Mouse (Mus musculus) hindbrain, embryonic 14.5 days (tissue): ENCODE measurements at regions not wholly inside any gene's neighbourhood (a gene's known extent, or its start where the extent isn't known, plus 50 kb on each side); places are given as distances from the start of the nearest gene placed in this dataset.

Source experiments
- ATAC-seq: fragments of 200-750 bp; cut with Nextera tagmentation; 2 replicates; pipeline ENCODE4 v1.8.0; 2017; ENCODE audit warnings: moderate number of reproducible peaks, mild to moderate bottlenecking, moderate TSS enrichment, moderate library complexity; ENCODE audit not compliant: low FRiP score
- DNase-seq: peaks from one replicate; pipeline ENCODE4 v3.0.0-alpha.2; 2015; ENCODE audit warnings: low spot score
- H3K27ac ChIP-seq: fragments of 300-500 bp; sonication (generic); 2 replicates; pipeline ENCODE4 v1.5.1; 2014; ENCODE audit warnings: mild to moderate bottlenecking, moderate library complexity
- H3K27me3 ChIP-seq: fragments of 300-500 bp; sonication (generic); 2 replicates; pipeline ENCODE4 v1.6.1; 2014; ENCODE audit warnings: mild to moderate bottlenecking, low read length, mixed read lengths; ENCODE audit not compliant: control insufficient read depth, insufficient read depth
- H3K36me3 ChIP-seq: fragments of 300-500 bp; sonication (generic); replicated peaks from 2 replicates; pipeline ENCODE4 v1.6.1; 2014; ENCODE audit not compliant: control insufficient read depth, insufficient read depth
- H3K4me1 ChIP-seq: fragments of 300-500 bp; sonication (generic); replicated peaks from 2 replicates; pipeline ENCODE4 v1.6.1; 2014; ENCODE audit warnings: antibody characterized with exemption, low read length, mixed read lengths; ENCODE audit not compliant: control insufficient read depth, insufficient read depth
- H3K4me2 ChIP-seq: fragments of 300-500 bp; sonication (generic); replicated peaks from 2 replicates; pipeline ENCODE4 v1.6.1; 2014; ENCODE audit warnings: mild to moderate bottlenecking, moderate library complexity
- H3K4me3 ChIP-seq: fragments of 300-500 bp; sonication (generic); replicated peaks from 2 replicates; pipeline ENCODE4 v1.5.1; 2014; ENCODE audit warnings: mild to moderate bottlenecking, low read length
- H3K9ac ChIP-seq: fragments of 300-500 bp; sonication (generic); 2 replicates; pipeline ENCODE4 v1.6.1; 2014
- H3K9me3 ChIP-seq: fragments of 300-500 bp; sonication (generic); 2 replicates; pipeline ENCODE4 v1.6.1; 2016; ENCODE audit warnings: low read length; ENCODE audit not compliant: control insufficient read depth
- WGBS: fragments of 180-500 bp; shearing (Covaris S2); extraction: QIAGEN DNeasy Blood & Tissue Kit; methylation state at CpG from one replicate; pipeline ENCODE4 v1.1.7; 2014; 5-methylcytosine and 5-hydroxymethylcytosine counted together

DNA sequence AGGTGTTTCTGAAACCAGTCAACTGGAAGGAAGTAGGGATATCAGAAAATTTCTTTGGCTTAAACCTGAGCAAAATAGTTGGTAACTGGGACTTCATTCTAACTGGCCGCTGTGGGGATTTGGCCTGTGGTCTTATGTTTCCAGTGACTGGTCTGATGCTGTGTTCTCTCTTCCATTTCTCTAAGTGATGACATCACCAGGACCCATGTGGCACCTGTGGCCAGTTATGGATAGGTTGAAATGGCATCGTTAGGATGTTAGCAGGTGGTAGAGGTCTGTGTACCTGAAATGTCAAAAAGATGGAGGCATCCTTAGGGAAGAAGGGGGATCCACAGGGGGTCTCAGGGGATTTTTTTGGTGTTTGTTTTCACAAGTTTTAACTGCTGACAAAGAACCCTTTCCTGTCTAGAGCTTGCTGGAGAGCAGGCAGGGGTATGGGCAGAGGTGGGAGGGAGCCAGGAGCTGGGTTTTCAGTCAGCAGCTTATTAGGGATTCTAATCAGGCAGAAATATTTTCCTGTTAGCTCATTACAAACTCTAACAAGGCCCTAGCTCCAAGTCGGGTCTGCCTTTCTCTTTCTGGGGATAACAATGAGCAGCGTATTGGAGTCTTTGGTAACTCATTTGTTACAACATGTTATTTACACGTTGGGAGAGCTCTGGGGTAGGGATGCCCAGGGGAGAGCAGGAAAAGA lies 170.2 kb downstream of the Adck1 start:
- no peaks in the 10 kb centered on the region for H3K27me3 ChIP-seq
- H3K4me1 ChIP-seq: no peaks in the 10 kb centered on the region
- H3K9ac ChIP-seq: no peak overlapping the region
- H3K36me3 ChIP-seq: no peaks in the 10 kb centered on the region
- H3K9me3 ChIP-seq: no peaks in the 10 kb centered on the region
- peak; percentile 24 for DNase-seq
- no peak overlapping the region for H3K4me3 ChIP-seq
- no peak overlapping the region for H3K27ac ChIP-seq
- ATAC-seq: no peak
- H3K4me2 ChIP-seq: no peak overlapping the region
- WGBS: 46% methylated on average over 5 of the region's 5 CpGs

GRCm38 (mm10) chr12:88532261-88532973 lies 172.1 kb downstream of the Adck1 start:
- Histone ChIP-seq H3K27ac (no peak overlapping the region), H3K9me3 (no peaks in the 10 kb centered on the region), H3K4me3 (no peak overlapping the region), H3K27me3 (no peaks in the 10 kb centered on the region), H3K9ac (no peak overlapping the region), H3K4me2 (no peak overlapping the region), H3K4me1 (no peaks in the 10 kb centered on the region), H3K36me3 (no peaks in the 10 kb centered on the region)
- 69% methylated on average over 8 of the region's 8 CpGs for WGBS
- ATAC-seq (no peak), DNase-seq (no peak)

DNA sequence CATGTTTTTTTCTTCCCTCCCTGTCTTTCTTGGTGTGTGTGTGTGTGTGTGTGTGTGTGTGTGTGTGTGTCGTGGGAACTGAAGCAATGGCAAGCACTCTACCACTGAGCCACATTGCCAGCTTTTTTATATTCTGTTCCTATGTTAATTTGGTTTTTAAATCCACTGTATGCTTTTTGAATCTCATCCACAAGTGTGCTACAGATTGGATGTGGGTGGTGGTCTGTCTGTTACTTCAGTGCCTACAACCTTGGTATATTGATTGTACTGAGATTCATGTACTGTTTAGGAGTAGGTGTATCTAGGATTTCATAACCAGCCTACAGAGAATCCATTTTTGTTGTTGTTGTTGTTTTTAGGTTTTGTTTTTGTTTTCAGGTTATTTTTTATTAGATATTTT lies 170.8 kb upstream of the Nrxn3 start:
- no peak overlapping the region for H3K4me3 ChIP-seq
- H3K9ac ChIP-seq: no peak overlapping the region
- H3K27ac ChIP-seq: no peak overlapping the region
- no peak for DNase-seq
- no peak for ATAC-seq
- no peaks in the 10 kb centered on the region for H3K9me3 ChIP-seq
- no peak overlapping the region for H3K4me2 ChIP-seq
- H3K27me3 ChIP-seq: no peaks in the 10 kb centered on the region
- H3K4me1 ChIP-seq: no peaks in the 10 kb centered on the region
- WGBS: 80% methylated on average over 1 of the region's 1 CpGs
- no peaks in the 10 kb centered on the region for H3K36me3 ChIP-seq

GRCm38 (mm10) chr12:88555475-88555874 lies 167.2 kb upstream of the Nrxn3 start:
- Histone ChIP-seq H3K4me2 (no peak overlapping the region), H3K27ac (no peak overlapping the region), H3K36me3 (no peaks in the 10 kb centered on the region), H3K4me3 (no peak overlapping the region), H3K9ac (no peak overlapping the region), H3K9me3 (no peaks in the 10 kb centered on the region), H3K4me1 (no peaks in the 10 kb centered on the region), H3K27me3 (no peaks in the 10 kb centered on the region)
- ATAC-seq (no peak), DNase-seq (no peak)
- 93% methylated on average over 2 of the region's 2 CpGs for WGBS

DNA sequence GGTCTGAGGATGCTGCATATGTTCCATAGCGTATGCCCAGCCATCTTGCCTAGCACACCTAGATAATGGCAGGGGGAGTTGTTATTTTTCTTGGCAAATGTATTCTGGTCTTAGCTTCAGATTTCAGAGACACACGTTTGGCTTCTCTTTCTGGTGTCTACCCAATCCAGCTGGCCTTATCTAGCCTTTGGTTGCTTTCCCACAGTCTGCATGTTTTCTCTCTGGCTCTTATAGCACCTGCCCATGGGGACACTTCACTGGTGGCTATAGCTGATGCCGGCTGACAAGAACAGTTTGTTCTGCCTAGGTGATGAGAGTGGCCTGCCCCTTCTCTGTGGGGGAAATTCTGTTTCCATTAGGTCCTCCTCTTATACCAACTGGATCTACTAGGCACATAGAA lies 164.6 kb upstream of the Nrxn3 start:
- Histone ChIP-seq H3K4me2 (no peak overlapping the region), H3K4me3 (no peak overlapping the region), H3K9ac (no peak overlapping the region), H3K27me3 (no peaks in the 10 kb centered on the region), H3K36me3 (no peaks in the 10 kb centered on the region), H3K4me1 (no peaks in the 10 kb centered on the region), H3K27ac (no peak overlapping the region), H3K9me3 (no peaks in the 10 kb centered on the region)
- 86% methylated on average over 3 of the region's 3 CpGs for WGBS
- no peak for ATAC-seq
- no peak for DNase-seq

DNA sequence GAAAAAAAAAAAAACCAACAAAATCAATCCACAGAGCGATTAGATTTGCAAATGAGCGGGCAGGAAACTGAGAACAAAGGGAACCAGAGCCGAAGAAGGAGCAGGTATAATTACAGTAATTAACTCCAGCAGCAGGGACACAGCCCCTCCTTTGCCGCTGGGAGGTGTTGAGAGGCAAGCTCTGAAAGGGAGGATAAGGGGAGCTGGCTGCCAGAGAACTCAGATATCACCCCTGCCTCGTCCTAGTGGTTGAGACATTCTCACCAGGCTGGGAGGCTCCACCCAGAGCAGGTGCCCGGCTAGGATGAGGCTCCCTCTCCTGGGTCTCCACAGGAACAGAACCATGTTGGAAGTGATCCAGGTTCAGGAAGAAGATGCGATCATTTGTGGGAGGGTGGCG lies 142.7 kb upstream of the Nrxn3 start:
- H3K27ac ChIP-seq: peak overlapping the region; percentile 67; the same call in 1 of the 2 replicates
- 0 out of 2 replicates have a peak overlapping the region, but pooled peaks have one; percentile 0 for H3K4me2 ChIP-seq
- DNase-seq: peak; percentile 32
- no peak overlapping the region for H3K9ac ChIP-seq
- H3K4me1 ChIP-seq: no peaks in the 10 kb centered on the region
- no peaks in the 10 kb centered on the region for H3K9me3 ChIP-seq
- H3K36me3 ChIP-seq: no peaks in the 10 kb centered on the region
- H3K4me3 ChIP-seq: no peak overlapping the region
- peak; percentile 73 for ATAC-seq
- no peaks in the 10 kb centered on the region for H3K27me3 ChIP-seq
- WGBS: 18% methylated on average over 8 of the region's 8 CpGs

- Histone ChIP-seq H3K4me1 (no peaks in the 10 kb centered on the region), H3K9me3 (0 out of 2 replicates have a peak, but pooled peaks cover 3% of the 10 kb centered on the region), H3K4me3 (no peak overlapping the region), H3K9ac (no peak overlapping the region), H3K27me3 (no peaks in the 10 kb centered on the region), H3K36me3 (no peaks in the 10 kb centered on the region), H3K4me2 (no peak overlapping the region), H3K27ac (no peak overlapping the region)
- ATAC-seq (no peak), DNase-seq (no peak)
Measured at GRCm38 (mm10) chr12:88605939-88606338, 116.7 kb upstream of the Nrxn3 start.

DNA sequence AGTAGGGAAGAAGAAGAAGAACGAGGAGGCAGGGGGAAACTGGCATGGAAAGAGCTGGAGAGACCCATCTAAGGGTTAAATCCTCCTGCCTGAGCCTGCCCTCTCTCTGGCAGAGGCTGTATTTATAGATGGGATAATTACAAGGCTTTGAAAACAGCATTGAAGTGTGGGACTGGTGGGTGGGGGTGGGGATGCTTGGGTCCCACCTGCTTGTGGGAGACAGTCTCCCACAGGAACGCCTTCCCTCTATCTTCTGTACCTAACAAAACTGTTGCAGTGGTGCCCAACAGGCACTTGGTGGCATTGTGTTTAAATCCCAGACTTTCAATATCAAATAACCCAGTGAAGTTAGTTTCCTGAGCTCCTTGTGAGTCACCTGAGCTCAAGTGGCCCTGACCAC lies 102.6 kb upstream of the Nrxn3 start:
- DNase-seq: no peak
- WGBS: 44% methylated on average over 2 of the region's 2 CpGs
- Histone ChIP-seq H3K36me3 (no peaks in the 10 kb centered on the region), H3K4me3 (no peak overlapping the region), H3K27me3 (no peaks in the 10 kb centered on the region), H3K4me1 (no peaks in the 10 kb centered on the region), H3K9ac (no peak overlapping the region), H3K4me2 (no peak overlapping the region), H3K9me3 (no peaks in the 10 kb centered on the region), H3K27ac (no peak overlapping the region)
- no peak for ATAC-seq

DNA sequence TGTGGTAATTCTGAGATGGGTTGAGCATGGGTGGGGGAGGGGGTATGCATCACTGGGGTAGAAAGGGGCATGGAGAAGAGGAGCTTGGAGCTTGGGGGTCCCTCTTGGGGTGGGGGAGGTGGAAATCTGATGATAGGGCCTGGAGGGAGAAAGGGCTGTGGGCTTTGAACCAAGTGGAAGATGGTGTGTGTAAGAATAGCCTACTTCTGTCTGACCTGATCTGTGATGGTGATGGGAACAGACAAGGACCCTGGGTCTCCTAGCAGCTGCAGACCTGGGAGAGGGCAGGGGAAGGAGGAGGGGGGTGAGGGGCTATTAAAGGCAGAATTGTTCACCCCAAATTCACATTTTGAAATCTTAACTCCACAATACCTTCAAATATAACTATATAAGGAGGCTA lies 78.4 kb upstream of the Nrxn3 start:
- Histone ChIP-seq H3K27me3 (no peaks in the 10 kb centered on the region), H3K9me3 (no peaks in the 10 kb centered on the region), H3K9ac (no peak overlapping the region), H3K27ac (no peak overlapping the region), H3K4me3 (no peak overlapping the region), H3K4me2 (no peak overlapping the region), H3K4me1 (no peaks in the 10 kb centered on the region), H3K36me3 (no peaks in the 10 kb centered on the region)
- ATAC-seq: no peak
- DNase-seq: no peak
